Mouse (Mus musculus): ENCODE measurements around the gene Aph1b. TPM values are rescaled to one million over a fixed set of nuclear protein-coding genes. Genes with fewer than 3 reads are reported as not detected.
"Not testable (repeated sequence)": the region's sequence is repeated elsewhere in the genome, so short reads cannot be mapped to it uniquely, and the experiment has no call there.

Gene Aph1b
- total RNA-seq (2014; fragmentation: Nextera tagmentation) = 0.98 and 1.2 TPM in 2 replicates
- 1.6 and 1.9 TPM in 2 replicates for total RNA-seq (2017)

DNA sequence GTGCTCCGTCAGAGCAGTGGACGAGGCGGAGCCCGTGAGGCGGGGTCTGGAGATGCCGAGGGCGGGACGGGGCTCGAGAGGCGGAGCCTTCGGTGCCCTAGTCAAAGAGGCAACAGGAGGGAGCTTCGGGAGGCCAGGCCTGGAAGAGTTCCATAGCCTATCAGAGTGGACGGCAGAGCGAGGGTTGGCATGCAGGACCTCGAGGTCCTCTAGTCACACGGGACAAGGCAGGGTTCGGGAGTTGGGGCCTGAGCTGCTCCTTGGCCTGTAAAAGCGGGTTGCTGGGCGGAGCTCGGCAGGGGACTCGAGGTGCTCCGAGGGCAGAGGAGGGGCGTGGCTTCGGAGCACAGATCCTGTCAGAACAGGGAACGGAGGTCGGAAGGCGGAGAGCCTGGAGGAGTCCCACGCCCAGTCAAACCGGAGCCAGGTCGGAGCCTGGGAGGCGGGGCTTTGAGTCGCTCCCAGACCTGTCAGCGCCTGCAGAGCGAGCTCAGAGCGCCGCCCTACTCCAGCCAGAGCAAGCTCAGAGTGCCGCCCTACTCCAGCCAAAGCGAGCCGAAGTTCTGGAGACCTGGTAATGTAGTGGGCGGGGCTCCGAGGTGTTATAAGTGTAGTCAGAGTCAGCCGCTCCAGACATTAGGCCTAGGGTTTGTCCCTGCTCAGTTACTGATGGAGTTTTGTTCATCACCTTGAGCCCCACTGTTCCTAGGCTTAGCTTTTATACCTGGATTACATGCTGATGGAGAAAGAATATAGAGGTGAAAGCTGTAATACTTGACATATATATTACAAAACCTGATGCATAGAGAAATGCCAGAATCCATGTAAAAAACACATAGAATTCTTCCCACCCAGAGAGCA is at the start of gene Aph1b:
TSS of gene Aph1b (minus strand) at position 27 of the 861 bp plus-strand sequence.
- ATAC-seq (replicated peaks; ENCODE audit: poor library complexity, severe bottlenecking) = peak; percentile 90

DNA sequence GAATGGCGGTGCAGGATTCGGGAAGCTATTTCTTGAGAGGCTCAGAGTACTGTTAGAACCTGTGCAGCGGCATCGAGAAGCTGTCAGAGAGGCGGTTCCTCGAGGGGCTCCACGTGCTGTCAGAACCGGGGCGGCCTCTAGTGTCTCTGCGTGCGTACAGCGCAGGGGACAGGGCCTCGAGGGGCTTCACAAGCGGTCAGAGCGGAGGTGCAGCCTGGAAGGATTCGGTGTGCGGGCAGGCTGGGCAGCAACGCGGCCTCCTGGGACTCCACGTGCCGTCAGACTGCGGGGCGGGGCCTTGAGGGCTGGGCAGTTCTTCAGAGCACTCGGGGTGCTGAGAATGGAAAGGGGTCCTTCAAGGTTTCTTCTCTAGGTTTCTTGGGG is 39.8 kb upstream of the Aph1b start:
- peak; percentile 40; the same call in 1 of the 2 replicates for ATAC-seq (replicated peaks; ENCODE audit: poor library complexity, severe bottlenecking)

DNA sequence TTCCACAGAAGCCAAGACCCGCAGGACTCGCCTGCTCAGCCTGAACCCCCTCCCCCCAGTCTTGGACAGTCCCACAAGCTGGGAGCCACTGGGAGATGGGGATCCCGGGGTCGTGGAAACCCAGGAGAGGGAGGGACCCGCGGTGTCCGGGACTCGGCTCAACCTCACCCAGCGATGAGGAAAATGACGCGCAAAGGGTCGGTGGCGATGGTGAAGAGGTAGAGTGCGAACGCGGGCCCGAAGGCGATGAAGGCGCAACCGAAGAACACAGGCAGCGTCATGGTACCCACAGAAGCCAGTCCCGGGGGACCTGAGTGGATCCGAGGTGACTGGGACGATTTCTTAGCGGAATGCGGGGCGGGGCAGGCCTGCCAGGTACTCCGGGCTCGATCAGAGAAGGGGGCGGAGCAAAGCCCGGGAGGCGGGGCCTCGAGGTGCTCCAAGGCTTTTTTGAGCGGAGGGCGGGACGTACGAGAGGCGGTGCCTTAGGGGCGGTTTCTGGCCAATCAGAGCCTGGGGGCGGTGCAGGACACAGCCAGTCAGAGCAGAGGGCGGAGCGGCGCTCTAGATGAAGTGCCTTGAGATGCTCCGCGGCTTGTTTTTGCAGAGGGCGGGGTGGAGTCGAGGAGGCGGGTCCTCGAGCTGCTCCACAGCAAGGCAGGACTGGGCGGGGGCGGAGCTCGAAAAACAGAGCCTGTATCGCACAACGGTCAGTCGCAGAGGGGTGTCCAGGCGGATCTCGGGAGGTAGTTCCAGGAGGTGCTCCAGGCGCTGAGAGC is 39.2 kb upstream of the Aph1b start, which contains the start of gene Aph1c:
TSS of gene Aph1c (minus strand) at position 409 of the 779 bp plus-strand sequence.
- peak; percentile 87 for ATAC-seq (replicated peaks; ENCODE audit: poor library complexity, severe bottlenecking)

DNA sequence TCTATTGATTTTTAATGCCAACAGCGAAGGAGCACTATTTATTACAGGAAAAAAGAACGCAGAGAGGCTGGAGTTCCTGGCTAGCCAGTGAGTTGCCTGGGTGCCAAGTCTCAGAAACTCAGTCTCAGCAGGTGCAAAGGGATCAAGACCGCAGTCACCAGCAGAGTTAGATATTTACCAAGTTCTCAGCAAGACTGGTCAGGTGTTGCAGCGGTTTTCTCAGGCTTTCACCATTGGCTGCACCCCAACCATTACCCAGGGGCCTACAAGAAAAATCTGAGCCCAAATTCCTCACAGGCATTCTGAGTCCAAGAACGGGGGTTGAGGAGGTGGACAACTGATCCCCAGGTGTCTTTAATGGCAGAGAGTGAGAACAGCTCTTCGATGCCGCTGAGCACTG is 38.6 kb upstream of the Aph1b start:
- no peak for ATAC-seq (replicated peaks; ENCODE audit: poor library complexity, severe bottlenecking)

DNA sequence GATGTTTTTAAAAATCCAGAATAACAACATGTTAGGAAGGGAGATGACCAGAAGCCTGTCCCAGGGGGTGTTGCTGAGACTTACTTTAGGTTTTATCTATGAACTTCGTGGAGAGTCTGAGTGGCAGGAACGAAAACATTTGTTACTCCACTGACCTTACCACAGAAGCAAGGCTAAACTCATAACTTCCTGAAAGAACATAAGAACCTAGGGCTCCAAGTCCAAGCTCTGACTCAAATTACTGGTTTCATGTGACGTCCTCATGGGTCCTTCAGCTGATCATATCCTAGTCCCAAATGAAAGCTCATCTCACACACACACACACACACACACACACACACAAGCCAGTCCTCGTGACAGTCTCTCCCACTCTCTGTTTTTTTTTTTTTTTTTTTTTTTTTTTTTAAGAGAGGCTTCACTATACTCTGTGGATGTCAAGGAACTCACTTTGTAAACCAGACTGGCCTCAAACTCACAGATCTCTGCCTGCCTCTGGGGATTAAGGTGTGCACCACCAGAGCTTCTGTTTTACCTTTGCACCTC is 37.1 kb upstream of the Aph1b start:
- ATAC-seq (replicated peaks; ENCODE audit: poor library complexity, severe bottlenecking) = peak; percentile 17

DNA sequence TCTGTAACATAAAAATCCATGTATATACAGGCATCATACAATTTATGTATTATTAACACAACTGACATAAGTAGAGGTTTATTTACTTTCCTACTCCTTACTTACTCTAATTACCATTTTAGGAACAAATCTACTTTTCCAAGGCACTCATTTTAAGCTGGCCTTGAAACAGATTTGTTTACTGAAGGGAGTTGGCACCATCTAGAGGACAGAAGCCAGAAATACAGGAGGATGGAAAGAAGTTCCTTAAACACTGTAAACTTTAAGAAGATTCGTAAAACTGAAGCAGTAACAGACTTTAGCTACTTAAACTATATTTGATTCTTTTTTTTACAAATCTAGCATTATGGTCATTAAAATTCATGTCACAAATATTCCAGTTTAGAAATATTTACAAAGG is 30.7 kb upstream of the Aph1b start:
- peak; percentile 47 for ATAC-seq (replicated peaks; ENCODE audit: poor library complexity, severe bottlenecking)

DNA sequence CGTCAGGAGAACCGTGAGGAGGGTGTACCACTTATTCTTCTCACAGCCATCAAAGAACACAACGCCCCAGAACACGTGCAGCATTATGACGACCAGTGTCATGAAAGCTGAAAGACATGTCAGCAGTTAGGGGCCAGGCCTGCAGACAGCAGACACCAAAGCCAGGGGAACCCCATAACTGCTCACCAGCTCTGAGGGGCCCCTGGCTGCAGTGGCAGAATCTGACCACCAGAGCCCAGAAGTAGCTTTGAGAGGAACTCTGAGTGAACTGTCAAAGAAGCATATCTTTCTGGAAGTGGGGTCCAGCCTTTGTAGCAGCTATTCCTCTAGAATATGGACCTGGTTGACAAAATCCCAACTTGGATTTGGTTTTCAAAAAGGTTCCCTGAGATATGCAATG is 27.0 kb upstream of the Aph1b start:
- 0 out of 2 replicates have a peak, but pooled peaks have one; percentile 33 for ATAC-seq (replicated peaks; ENCODE audit: poor library complexity, severe bottlenecking)

DNA sequence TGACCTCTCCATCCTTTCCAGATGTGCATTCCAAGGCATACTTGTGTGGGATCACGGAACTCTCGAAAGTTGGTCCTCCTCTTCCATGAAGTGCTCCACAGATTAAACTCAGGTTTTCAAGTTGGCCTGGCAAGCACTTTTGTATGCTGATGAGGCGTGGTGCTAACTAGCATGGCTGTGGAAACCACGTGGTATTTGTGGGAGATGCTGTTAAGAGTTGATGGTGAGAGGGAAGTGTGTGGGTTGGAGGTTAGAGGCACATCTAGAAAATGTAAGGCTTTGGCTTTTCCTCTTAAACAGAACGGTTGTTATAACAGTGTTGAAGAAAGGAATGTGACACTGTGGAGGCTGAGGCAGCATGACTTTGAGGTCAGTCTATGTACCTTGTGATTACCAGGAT is 25.7 kb upstream of the Aph1b start:
- no peak for ATAC-seq (replicated peaks; ENCODE audit: poor library complexity, severe bottlenecking)

DNA sequence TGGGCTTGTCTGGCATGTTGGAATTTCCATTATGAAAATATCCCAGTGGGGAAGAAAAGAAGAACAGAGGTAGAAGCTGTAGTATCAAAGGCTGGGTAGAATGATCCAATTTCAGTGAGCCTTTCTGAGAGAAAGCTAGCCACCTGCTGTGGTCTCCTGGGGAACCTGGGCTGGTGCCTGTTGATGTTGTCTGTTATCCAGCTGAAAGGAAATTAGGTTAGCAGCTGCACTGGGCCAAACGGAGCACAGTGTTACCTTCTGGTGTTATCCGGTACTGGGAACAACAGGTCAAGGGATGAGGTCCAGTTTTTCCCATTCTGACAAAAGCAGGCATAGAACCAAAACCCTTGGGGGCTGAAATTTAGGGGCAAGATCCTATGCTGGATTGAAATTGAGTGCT is 18.1 kb upstream of the Aph1b start:
- ATAC-seq (replicated peaks; ENCODE audit: poor library complexity, severe bottlenecking) = no peak

DNA sequence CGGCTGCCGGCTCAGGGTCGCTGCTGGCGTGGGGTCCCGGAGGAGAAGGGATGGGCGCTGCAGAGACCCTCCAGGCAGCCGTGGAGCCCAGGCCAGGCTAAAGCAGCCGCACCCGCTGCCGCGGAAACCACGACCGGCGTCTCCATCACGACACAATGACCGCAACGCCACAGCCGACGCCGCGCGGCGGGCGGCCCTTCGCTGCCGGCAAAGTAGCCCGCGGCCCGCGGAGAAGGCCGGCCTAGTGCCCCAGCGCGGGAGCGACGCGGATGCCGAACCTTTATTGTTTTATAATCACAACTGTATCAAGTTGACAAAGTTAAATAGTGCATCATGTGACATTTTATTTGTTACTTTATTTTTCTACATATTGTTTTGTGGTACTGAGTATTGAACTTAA is 10.7 kb upstream of the Aph1b start:
- not testable (repeated sequence) for ATAC-seq (replicated peaks; ENCODE audit: poor library complexity, severe bottlenecking)

DNA sequence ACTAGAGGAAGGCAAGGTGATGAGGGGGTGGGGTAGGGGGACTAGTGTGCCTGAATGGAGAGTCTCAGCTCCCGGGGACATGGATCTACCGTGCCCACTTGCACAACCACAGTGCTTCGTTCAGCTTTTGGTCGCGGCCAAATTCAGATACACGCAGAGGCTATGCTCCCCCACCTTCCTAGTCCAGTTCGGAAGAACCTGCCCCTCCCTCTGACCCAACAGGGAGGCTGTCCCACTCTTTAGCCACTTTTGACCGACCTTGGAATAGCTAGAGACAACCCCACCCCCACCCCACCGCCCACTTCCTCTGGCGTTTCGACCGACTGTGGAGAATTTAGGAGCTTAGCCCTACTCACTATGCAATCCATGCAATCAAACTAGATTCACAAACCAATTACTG is 6.7 kb upstream of the Aph1b start:
- ATAC-seq (replicated peaks; ENCODE audit: poor library complexity, severe bottlenecking) = peak; percentile 27

DNA sequence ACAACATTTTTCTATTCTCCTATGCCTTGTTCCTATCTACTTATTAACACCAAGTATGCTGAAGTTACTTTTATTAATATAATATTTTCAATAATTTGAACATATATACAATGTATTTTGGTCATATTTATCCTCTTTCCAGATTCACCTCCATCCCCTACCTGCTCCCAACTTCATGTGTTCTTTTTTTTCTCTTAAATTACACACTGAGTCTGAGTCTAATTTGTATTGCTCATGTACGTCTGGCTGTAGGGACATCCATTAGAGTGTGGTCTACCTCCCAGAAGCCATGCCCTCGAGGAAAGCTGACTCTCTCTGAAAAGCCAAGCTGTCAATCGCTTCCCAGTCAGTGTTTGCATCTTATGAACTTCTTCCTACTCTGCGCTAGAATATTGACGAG is 1.4 kb upstream of the Aph1b start, which contains the start of gene Gm10647:
TSS of gene Gm10647 (plus strand) at position 301 of the 400 bp plus-strand sequence.
- ATAC-seq (replicated peaks; ENCODE audit: poor library complexity, severe bottlenecking) = no peak

DNA sequence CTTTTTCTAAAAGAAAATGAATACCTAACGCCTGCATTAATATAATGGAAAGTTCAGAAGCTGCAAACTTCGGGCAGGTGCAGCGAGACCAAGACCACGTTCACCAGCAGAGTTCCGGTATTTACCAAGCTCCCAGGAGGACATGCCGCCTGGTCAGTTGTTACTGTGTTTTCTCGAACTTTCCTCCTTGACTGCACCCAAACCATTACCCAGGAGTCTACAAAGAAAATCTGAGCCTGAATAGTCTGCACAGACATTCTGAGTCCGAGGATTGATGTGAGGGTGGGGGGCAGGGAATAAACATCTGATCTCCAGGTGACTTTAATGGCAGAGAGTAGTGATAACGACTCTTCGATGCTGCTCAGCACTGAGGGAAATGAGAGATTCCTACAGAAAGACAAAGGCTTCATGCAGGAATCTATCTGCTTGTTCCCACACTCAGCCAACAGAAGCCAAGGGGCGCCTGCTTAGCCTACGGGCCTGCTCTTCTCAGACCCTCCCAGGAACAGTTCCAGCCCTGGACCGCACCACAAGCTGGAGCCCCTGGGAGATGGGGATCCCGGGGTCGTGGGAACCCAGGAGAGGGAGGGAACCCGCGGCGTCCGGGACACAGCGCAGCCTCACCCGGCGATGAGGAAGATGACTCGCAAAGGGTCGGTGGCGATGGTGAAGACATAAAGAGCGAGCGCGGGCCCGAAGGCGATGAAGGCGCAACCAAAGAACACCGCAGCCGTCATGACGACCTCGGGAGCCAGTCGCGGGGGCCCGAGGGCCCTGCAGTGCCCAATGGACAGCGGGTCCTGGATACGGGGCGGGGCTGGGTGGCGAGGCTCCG is 444 bp downstream of the Aph1b start:
- no peak for ATAC-seq (replicated peaks; ENCODE audit: poor library complexity, severe bottlenecking)

DNA sequence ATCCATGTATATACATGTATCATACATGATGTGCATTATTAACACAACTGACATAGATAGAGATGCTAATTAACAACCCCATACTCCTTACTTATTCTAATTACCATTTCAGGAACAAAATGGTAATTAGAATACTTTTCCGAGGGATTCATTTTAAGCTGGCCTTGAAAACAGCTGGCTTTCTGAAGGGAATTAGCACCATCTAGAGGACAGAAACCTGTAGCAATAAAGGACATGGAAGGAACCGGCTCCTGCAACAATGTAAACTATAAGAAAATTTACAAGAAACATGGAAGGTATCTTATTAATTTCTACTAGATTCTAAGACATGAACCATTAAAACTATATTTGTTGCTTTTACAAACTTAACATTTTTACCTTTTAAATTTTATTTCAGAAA is 7.5 kb downstream of the Aph1b start:
- ATAC-seq (replicated peaks; ENCODE audit: poor library complexity, severe bottlenecking) = peak; percentile 35; the same call in 1 of the 2 replicates

DNA sequence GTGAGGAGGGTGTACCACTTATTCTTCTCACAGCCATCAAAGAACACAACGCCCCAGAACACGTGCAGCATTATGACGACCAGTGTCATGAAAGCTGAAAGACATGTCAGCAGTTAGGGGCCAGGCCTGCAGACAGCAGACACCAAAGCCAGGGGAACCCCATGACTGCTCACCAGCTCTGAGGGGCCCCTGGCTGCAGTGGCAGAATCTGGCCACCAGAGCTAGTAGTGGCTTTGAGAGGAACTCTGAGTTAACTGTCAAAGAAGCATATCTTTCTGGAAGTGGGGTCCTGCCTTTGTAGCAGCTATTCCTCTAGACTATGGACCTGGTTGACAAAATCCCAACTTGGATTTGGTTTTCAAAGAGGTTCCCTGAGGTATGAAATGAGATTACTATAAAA is 10.7 kb downstream of the Aph1b start:
- ATAC-seq (replicated peaks; ENCODE audit: poor library complexity, severe bottlenecking) = peak; percentile 53

DNA sequence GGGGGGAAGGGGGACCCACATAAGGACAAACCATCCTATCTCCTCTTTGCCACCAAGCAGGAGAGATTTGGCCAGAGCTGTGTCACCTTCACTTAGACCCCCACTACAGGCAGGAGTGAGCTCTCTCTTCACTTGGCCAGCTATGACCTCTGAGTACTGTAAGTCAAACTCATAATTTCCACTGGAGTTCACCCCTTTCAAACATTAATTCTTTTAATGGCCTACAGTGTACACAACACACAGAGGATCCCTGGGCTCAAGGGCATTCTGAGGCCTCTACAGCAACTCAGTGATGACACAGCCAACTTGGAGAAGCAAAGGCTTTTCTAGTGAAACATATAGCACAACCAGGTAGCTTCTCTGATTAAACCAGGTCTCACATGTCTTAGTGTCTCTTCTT is 24.6 kb downstream of the Aph1b start:
- ATAC-seq (replicated peaks; ENCODE audit: poor library complexity, severe bottlenecking) = no peak

DNA sequence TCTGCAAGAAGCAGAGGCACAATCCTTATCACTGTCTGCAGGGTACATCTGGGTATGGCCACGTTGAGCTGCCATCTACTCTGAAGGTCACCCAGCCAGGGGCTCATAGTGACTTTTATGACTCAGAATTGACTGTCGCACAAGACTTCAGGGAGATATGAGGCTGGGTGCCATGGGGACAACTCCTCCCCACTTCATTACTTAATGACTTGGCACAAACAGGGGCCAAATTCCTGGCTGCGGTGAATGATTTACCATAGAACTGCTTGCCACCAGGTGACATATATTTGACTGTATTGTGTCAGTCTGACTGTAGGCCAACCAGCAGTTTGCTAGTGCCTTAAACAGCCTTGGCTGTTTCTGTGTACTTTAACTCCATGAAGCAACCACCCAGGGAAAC is 26.0 kb downstream of the Aph1b start:
- ATAC-seq (replicated peaks; ENCODE audit: poor library complexity, severe bottlenecking) = no peak

DNA sequence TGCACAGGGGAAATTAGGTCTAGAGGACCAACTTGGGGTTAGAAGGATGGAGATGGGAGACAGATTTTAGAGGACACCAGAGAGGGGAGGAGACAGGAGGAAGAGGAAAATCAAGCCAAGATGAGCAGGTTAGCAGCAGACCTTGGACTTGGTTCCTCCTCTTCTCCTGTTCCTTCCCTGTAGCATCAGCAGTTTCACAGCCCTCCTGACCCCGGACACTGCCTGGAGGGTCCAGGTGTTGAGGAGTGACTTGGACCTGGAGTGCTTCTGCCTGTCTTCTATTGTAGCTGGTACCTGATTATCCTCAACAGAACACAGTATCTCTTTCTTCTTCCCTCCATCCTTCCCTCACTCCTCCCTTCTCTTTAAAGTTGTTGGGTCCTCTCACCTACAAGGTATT is 26.6 kb downstream of the Aph1b start:
- no peak for ATAC-seq (replicated peaks; ENCODE audit: poor library complexity, severe bottlenecking)

DNA sequence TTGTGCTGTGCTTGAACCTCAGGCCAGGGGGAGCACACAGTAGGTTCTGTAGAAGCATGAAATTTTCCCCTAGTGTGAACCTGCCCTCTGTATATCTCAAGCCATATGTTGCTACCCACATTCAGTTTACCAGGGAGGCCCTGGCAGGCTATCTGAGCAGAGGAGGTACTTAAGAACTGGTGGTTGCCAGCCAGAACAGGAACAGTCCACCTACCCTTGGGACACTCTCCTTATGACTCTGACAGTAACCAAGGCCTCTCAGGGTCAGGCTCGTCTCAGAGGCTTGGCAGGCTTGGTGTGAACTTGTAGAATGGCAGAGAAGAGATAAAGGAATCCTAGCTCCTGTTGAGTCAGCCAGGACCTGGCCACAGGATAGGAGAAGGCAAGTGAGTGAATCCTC is 34.3 kb downstream of the Aph1b start:
- no peak for ATAC-seq (replicated peaks; ENCODE audit: poor library complexity, severe bottlenecking)

DNA sequence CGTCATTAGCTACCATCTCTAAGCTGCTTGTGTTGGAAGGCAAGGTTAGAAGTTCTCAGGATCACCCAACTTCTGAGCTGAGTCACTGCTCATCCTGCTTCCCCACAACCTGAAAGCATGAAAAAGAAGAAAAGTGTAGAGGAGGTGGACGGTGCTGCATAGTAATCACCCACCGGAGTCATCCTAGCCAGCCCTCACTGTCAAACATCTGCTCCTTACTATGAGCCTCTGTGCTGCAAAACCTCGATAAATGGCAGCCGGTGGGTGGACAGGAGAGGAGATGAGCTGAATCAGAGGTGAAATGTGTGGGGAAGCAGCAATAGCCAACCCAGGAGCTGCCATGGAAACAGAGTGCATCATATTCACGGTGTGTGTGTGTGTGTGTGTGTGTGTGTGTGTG is 42.4 kb downstream of the Aph1b start:
- ATAC-seq (replicated peaks; ENCODE audit: poor library complexity, severe bottlenecking) = no peak
